Mouse (Mus musculus) embryonic facial prominence, embryonic 10.5 days (tissue): ENCODE results near the gene Phospho1. TPM values are rescaled to one million over a fixed set of nuclear protein-coding genes. Genes with fewer than 3 reads are reported as not detected.

Experiments used
- DNase-seq: peaks from one replicate; pipeline ENCODE4 v3.0.0-alpha.2; 2017; ENCODE audit warnings: low spot score
- H3K27ac ChIP-seq: fragments of 300-500 bp; sonication (generic); replicated peaks from 2 replicates; pipeline ENCODE4 v1.5.1; 2016; ENCODE audit warnings: mild to moderate bottlenecking
- H3K27me3 ChIP-seq: fragments of 300-500 bp; sonication (generic); replicated peaks from 2 replicates; pipeline ENCODE4 v1.6.1; 2016; ENCODE audit warnings: low read depth, mild to moderate bottlenecking; ENCODE audit not compliant: poor library complexity, severe bottlenecking
- H3K36me3 ChIP-seq: fragments of 300-500 bp; sonication (generic); replicated peaks from 2 replicates; pipeline ENCODE4 v1.6.1; 2016; ENCODE audit warnings: mild to moderate bottlenecking, moderate library complexity
- H3K4me1 ChIP-seq: fragments of 300-500 bp; sonication (generic); 2 replicates; pipeline ENCODE4 v1.6.1; 2016
- H3K4me3 ChIP-seq: fragments of 300-500 bp; sonication (generic); 2 replicates; pipeline ENCODE4 v1.5.1; 2016; ENCODE audit warnings: mild to moderate bottlenecking, moderate library complexity
- H3K9me3 ChIP-seq: fragments of 300-500 bp; sonication (generic); 2 replicates; pipeline ENCODE4 v1.6.1; 2016; ENCODE audit warnings: mild to moderate bottlenecking
- WGBS: fragments of 180-500 bp; shearing (Covaris S2); methylation state at CpG from one replicate; pipeline ENCODE4 v1.1.7; 2016; 5-methylcytosine and 5-hydroxymethylcytosine counted together
- polyA plus RNA-seq: library from polyadenylated mRNA; unstranded; fragments of >200 nt; fragmentation: Nextera tagmentation; extraction: Ambion mirVana; gene quantifications from 2 replicates; pipeline ENCODE4 v1.2.1, GENCODE M21; 2016

Gene Phospho1
- polyA plus RNA-seq, 1 experiment from 2014 or later = not detected

GRCm38 (mm10) chr11:95831276-95831619 lies 6.9 kb downstream of the Phospho1 start:
- Histone ChIP-seq H3K36me3 (no peaks in the 10 kb centered on the region), H3K9me3 (no peaks in the 10 kb centered on the region), H3K4me1 (peaks cover 60% of the 10 kb centered on the region), H3K27ac (no peak overlapping the region), H3K4me3 (peak overlapping the region; percentile 46), H3K27me3 (peaks cover 100% of the 10 kb centered on the region)
- 6% methylated on average over 10 of the region's 10 CpGs for WGBS
- DNase-seq = peak; percentile 44

GRCm38 (mm10) chr11:95831641-95832040 lies 7.3 kb downstream of the Phospho1 start:
- H3K9me3 ChIP-seq = no peaks in the 10 kb centered on the region
- H3K4me3 ChIP-seq = peak overlapping the region; percentile 46
- DNase-seq = peak; percentile 56
- H3K27ac ChIP-seq = no peak overlapping the region
- 2% methylated on average over 15 of the region's 15 CpGs for WGBS
- H3K36me3 ChIP-seq = no peaks in the 10 kb centered on the region
- H3K27me3 ChIP-seq = peaks cover 100% of the 10 kb centered on the region
- H3K4me1 ChIP-seq = peaks cover 60% of the 10 kb centered on the region

- Histone ChIP-seq H3K27me3 (peaks cover 100% of the 10 kb centered on the region), H3K4me1 (peaks cover 60% of the 10 kb centered on the region), H3K27ac (no peak overlapping the region), H3K9me3 (no peaks in the 10 kb centered on the region), H3K36me3 (no peaks in the 10 kb centered on the region), H3K4me3 (no peak overlapping the region)
- WGBS = 32% methylated on average over 18 of the region's 18 CpGs
- peak; percentile 16 for DNase-seq
Observed at GRCm38 (mm10) chr11:95832129-95833005, 8.1 kb downstream of the Phospho1 start.

- Histone ChIP-seq H3K27ac (no peak overlapping the region), H3K4me1 (peaks cover 60% of the 10 kb centered on the region), H3K27me3 (peaks cover 100% of the 10 kb centered on the region), H3K36me3 (no peaks in the 10 kb centered on the region), H3K9me3 (no peaks in the 10 kb centered on the region), H3K4me3 (no peak overlapping the region)
- DNase-seq = no peak
- 21% methylated on average over 8 of the region's 8 CpGs for WGBS
Observed at GRCm38 (mm10) chr11:95833006-95833570, 8.8 kb downstream of the Phospho1 start.

GRCm38 (mm10) chr11:95833631-95834142 lies 9.4 kb downstream of the Phospho1 start:
- Histone ChIP-seq H3K4me3 (peak overlapping the region; percentile 33), H3K9me3 (no peaks in the 10 kb centered on the region), H3K27ac (no peak overlapping the region; the same call in 1 of the 2 replicates), H3K27me3 (peaks cover 100% of the 10 kb centered on the region), H3K4me1 (peaks cover 60% of the 10 kb centered on the region), H3K36me3 (no peaks in the 10 kb centered on the region)
- WGBS = 5% methylated on average over 18 of the region's 18 CpGs
- peak; percentile 30 for DNase-seq

- no peak overlapping the region; the same call in 1 of the 2 replicates for H3K27ac ChIP-seq
- H3K9me3 ChIP-seq = no peaks in the 10 kb centered on the region
- WGBS = 4% methylated on average over 22 of the region's 22 CpGs
- H3K27me3 ChIP-seq = peaks cover 94% of the 10 kb centered on the region
- no peaks in the 10 kb centered on the region for H3K36me3 ChIP-seq
- peak overlapping the region; percentile 33 for H3K4me3 ChIP-seq
- DNase-seq = peak; percentile 49
- peaks cover 62% of the 10 kb centered on the region for H3K4me1 ChIP-seq
Observed at GRCm38 (mm10) chr11:95834143-95834667, 9.9 kb downstream of the Phospho1 start.

GRCm38 (mm10) chr11:95834742-95835710 lies 10.7 kb downstream of the Phospho1 start:
- 20% methylated on average over 15 of the region's 15 CpGs for WGBS
- peak overlapping the region; percentile 33 for H3K4me3 ChIP-seq
- peaks cover 67% of the 10 kb centered on the region for H3K4me1 ChIP-seq
- no peak overlapping the region for H3K27ac ChIP-seq
- H3K9me3 ChIP-seq = no peaks in the 10 kb centered on the region
- no peaks in the 10 kb centered on the region for H3K36me3 ChIP-seq
- peaks cover 87% of the 10 kb centered on the region for H3K27me3 ChIP-seq
- no peak for DNase-seq

GRCm38 (mm10) chr11:95835832-95836231 lies 11.5 kb downstream of the Phospho1 start:
- WGBS = 46% methylated on average over 6 of the region's 6 CpGs
- no peaks in the 10 kb centered on the region for H3K36me3 ChIP-seq
- H3K27me3 ChIP-seq = peaks cover 87% of the 10 kb centered on the region
- H3K4me3 ChIP-seq = no peak overlapping the region
- no peak overlapping the region for H3K27ac ChIP-seq
- H3K4me1 ChIP-seq = peaks cover 59% of the 10 kb centered on the region
- no peak for DNase-seq
- H3K9me3 ChIP-seq = no peaks in the 10 kb centered on the region

GRCm38 (mm10) chr11:95836433-95836832 lies 12.1 kb downstream of the Phospho1 start:
- H3K4me3 ChIP-seq = no peak overlapping the region
- H3K36me3 ChIP-seq = no peaks in the 10 kb centered on the region
- WGBS = 66% methylated on average over 6 of the region's 6 CpGs
- no peak overlapping the region for H3K27ac ChIP-seq
- peaks cover 87% of the 10 kb centered on the region for H3K27me3 ChIP-seq
- H3K4me1 ChIP-seq = peaks cover 54% of the 10 kb centered on the region
- no peaks in the 10 kb centered on the region for H3K9me3 ChIP-seq
- no peak for DNase-seq

GRCm38 (mm10) chr11:95837059-95837458 lies 12.8 kb downstream of the Phospho1 start, which contains the start of gene Gngt2:
Gngt2 (plus strand) TSS chr11:95837216.
- Histone ChIP-seq H3K36me3 (no peaks in the 10 kb centered on the region), H3K9me3 (no peaks in the 10 kb centered on the region), H3K4me1 (peaks cover 54% of the 10 kb centered on the region), H3K4me3 (no peak within 1 kb of the TSS), H3K27me3 (peaks cover 87% of the 10 kb centered on the region), H3K27ac (no peak within 1 kb of the TSS)
- no peak for DNase-seq
- 84% methylated on average over 10 of the region's 10 CpGs for WGBS

GRCm38 (mm10) chr11:95838598-95838997 lies 14.3 kb downstream of the Phospho1 start:
- no peaks in the 10 kb centered on the region for H3K36me3 ChIP-seq
- H3K27ac ChIP-seq = no peak overlapping the region
- WGBS = 83% methylated on average over 4 of the region's 4 CpGs
- H3K27me3 ChIP-seq = peaks cover 87% of the 10 kb centered on the region
- DNase-seq = no peak
- H3K4me1 ChIP-seq = peaks cover 55% of the 10 kb centered on the region
- no peak overlapping the region for H3K4me3 ChIP-seq
- H3K9me3 ChIP-seq = no peaks in the 10 kb centered on the region
